Mouse (Mus musculus): ENCODE data around the gene S1pr2. TPM values are rescaled to one million over a fixed set of nuclear protein-coding genes. Genes with fewer than 3 reads are reported as not detected.
"Not testable (repeated sequence)": the region's sequence is repeated elsewhere in the genome, so short reads cannot be mapped to it uniquely, and the experiment has no call there.

S1pr2 gene
- total RNA-seq, 2 experiments from 2014 or later = 1.4 to 2.0 TPM

GRCm38 (mm10) chr9:21001651-21002200, 25.1 kb upstream of the S1pr2 start:
- DNase-seq = no peak

GRCm38 (mm10) chr9:21000811-21001210, 24.2 kb upstream of the S1pr2 start:
- no peak for DNase-seq

GRCm38 (mm10) chr9:20998337-20998736, 21.8 kb upstream of the S1pr2 start:
- DNase-seq = not testable (repeated sequence)

DNA sequence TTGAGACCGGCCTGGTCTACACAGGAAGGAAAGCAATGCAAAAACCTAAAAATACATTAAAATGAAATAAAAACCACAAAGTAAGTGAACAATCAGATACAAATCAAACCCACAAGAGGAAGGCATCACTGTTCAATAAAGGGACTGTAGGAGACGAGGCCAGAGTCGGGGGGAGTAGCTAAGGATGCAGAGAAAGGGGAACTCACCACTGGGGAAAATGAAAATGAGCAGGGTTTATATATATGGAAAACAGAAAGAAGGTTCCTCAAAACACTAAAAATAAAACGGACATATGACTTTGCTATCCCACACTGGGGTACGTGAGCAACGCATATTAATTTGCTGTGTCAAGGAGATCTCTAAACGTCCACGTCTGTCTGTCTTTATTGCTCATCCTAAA, 20.5 kb upstream of the S1pr2 start:
- no peak for DNase-seq

- no peak for DNase-seq
These were observed 18.5 kb upstream of the S1pr2 start for GRCm38 (mm10) chr9:20995069-20995468.

- no peak for DNase-seq
These were observed 16.8 kb upstream of the S1pr2 start for GRCm38 (mm10) chr9:20993165-20993898.

DNA sequence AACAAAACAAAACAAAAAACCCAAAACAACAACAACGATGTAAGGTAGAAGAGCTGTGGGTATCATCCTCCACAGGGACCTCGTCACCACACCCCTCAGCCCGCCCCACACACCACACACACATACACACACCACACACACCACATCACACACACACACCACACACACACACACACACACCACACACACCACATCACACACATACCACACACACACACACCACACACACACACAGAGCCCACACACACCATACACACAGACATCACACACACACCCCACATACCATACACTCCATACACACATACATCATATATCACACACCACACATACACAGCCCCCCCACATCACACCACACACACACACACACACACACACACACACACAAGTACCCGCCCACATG, 15.0 kb upstream of the S1pr2 start:
- no peak for DNase-seq

DNA sequence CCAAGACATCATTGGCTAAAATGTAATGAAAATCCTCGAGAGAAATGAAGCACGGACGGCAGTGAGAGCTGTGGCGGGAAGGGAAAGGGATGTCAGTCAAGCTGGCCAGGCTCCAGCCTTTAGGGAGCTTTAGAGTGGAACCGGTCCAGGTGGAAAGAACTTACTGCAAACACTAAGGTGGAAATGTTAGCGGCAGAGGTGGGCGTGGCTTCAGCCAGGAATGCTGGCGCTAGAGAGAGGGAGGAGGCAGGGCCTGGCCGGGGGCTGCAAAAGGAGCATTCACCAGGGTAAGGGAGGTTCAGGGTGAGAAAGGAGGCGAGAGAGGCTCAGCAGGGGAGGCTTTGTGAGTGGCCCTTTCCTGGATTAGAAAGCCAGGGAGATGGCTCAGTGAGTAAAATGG, 14.3 kb upstream of the S1pr2 start:
- DNase-seq = no peak

- no peak for DNase-seq
These were observed 11.4 kb upstream of the S1pr2 start for GRCm38 (mm10) chr9:20987953-20988352.

DNA sequence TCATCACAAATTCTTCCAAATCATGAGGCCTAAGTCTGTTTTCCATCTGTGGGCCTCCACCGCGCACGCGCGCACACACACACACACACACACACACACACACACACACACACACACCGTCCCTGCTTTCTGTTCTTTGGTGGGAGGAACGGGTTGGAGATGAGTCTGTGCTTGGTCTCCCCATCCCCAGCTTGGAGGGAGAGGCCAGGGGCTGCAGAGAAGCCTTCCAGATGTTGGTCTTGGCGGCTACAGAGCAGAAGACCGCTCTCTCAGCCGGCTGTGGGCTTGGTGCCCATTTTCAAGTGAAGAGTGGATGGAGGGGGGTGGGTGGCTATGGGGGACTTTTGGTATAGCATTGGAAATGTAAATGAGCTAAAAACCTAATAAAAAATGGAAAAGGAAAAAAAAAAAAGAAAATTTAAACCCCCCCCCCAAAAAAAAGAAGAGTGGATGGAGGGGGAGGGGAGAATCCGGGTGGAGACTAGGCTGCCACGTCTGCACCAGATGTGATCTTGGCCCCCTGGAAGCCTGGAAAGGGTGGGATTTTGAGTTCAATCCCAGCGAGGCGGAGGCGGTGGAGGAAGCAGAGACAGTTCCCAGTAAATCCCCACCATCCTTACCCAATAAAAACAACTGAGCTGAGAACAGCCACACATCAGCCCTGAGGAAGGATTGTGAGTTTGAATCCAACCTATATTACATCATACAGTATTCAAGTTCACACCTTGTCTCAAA, 10.5 kb upstream of the S1pr2 start:
- DNase-seq = peak; percentile 58 to 71

DNA sequence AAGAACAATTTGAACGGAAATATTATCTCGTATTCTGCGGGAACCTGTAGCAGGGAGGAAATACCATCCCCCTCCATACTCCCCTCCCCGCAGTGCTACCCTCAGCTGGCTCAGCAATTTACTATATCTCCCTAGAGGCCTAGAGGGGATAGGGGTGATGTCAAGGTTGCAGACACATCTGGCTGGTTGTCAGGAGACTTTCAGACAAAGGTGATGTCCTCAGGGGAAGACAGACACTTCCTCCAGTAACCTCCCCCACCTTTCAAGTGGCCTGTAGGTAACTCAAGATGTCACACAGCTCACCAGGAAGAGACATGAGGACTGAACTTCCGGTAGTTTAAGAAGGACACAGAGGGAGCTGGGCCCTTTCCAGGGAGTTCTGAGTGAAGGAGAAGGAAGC, 6.6 kb upstream of the S1pr2 start:
- no peak for DNase-seq

- DNase-seq = no peak
These were observed 5.6 kb upstream of the S1pr2 start for GRCm38 (mm10) chr9:20982171-20982570.

DNA sequence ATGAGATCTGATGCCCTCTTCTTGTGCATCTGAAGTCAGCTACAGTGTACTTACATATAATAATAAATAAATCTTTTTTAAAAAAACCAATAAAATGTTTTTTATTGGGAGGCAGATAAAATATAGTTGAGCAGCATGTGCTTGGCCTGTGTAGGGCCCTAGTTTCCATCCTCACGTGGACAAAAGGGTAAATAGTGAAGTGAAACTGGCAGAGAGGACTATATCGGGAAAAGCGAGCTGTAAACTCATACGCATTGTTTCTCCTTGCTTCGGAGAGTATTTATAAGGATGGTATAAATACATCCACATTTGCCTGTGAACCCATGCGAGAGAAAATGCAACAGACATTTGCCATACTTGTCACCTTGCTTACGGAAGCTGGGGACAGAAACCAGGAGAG, 3.2 kb upstream of the S1pr2 start:
- DNase-seq = no peak

DNA sequence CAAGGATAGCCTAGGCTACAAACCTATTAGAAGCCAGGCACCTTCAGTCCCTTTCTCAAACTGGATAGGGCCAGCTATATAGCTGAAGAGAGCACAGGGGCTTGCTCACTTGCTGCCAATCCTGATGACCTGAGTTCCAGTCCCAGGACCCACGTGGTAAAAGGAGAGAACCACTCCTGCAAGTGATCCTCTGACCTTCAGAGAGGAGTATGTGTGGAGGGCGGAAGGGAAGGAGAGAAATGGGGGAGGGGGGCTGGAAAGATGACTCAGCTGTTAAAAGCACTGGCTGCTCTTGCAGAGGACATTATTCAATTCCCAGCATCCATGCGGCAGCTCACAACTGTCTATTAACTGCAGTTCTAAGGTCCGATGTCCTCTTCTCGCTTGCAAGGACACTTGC, 2.6 kb upstream of the S1pr2 start:
- no peak for DNase-seq

DNA sequence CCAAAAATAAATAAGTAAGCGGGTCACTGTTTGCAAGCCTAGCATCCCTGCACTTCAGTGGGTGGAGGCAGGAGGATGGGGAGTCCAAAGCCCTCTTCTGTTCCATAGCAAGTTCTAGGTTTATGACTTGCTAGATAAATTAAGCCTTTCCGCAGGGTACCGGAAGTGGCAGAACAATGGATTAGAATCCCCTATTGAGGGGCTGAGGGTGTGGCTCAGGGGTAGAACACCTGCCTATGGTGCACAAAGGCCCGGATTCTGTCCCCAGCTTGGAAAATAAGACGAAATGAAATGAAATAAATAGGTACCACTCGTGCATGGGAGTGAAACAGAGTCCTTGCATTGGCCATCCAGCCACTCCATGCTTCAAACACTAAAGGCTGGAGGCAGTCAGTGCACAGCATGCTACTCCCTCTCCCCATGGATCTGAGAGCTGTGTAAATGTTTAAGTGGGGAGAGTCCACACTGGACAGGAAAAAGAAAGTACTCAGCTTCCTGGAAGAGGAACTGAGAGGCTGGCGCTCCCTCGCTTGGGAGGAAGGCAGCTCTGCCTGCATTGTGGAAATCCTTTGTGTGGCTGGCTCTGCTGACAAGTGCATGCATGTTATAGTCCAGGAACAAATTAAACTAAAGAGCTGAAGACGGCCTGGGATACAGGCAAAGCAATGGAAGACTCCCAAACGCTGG, 2.0 kb upstream of the S1pr2 start:
- peak in 1 of 2 experiments; percentile 31 for DNase-seq

DNA sequence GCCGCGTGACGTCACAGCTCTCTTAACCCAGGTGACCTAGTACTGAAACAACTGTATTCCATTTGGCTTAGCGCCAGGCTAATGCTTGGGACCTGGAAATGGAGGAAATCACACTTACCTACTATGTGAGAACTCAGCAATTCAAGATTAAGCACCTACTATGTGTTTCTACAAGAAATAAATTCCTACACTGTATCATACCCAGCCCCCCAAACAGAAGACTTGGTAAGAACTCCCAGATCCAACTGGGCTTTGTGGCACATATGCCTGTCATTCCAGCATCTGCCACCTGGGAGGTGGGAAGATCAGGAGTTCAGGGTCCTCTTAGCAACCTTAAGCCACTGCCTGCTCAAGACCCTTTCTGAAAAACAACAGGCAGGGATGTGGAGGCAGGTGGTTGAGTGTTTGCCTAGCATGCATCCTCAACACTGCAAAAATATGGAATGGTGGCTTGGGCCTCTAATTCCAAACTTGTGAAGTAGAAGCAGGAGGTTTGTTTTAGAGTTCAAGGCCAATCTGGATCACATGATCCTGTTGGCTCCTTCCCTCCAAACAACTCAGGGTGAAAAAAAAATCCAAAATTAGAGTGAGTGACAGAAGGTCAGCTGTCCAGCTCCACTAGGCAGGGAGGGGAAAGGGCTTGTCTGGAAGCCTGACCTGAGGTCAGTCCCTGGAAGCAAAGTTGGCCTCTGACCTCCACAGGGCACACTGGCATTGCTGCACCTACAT, 544 bp upstream of the S1pr2 start:
- no peak for DNase-seq

DNA sequence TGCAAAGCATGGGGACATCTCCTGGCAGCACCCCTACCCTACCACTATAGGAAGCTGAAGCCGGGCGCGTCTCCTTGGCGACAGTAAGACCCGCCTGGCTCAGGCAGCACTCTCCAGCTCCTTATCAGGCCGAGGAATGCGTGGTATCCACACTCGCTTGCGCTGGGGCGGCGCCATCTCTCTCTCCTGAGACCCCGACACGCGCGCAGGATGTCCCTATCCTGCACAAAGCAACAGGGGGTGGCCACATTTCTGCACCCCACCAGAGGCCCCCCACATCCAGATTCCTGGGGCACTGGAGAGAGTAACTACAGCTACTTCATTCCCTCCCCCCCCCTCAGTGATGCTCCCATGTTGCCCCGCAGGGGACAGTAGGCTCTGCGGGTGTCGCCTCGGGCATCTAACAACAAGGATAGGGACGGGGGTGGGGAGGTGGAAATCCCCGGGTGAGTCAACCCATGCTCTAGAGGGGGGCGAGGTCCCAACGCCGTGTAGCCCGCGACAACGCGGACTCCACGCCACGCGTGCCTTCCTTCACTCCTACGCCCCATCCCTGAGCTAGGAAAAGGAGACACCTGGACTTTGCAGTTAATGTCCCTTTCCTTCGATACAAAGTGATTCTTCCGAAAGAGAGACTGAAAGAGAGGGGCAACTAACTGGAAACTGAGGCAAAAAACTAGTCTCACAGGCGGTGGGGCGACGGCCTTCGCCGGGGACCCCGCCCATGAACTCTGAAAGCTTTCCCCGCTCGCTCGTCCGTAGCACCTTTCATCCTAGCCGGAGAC, 958 bp downstream of the S1pr2 start:
- peak; percentile 71 to 73 for DNase-seq

DNA sequence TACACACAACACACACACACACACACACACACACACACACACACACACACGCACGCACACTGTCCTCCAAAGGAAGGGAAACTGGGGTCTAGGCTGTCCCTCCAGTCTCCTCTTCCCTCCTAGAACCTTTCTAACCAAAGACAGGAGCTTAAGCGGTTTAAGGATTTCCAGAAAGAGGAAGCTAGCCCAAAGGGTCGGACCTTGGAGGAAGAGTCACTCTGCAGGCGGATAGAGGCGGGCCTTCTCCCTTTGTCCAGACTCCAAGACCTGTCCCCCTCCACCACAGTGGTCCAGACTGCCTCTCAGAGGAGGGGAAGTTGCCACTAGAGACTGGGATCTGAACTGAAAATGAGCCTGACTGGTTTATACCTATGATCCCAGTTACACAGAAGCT, 2.9 kb downstream of the S1pr2 start:
- peak in 1 of 2 experiments; percentile 69 for DNase-seq

DNA sequence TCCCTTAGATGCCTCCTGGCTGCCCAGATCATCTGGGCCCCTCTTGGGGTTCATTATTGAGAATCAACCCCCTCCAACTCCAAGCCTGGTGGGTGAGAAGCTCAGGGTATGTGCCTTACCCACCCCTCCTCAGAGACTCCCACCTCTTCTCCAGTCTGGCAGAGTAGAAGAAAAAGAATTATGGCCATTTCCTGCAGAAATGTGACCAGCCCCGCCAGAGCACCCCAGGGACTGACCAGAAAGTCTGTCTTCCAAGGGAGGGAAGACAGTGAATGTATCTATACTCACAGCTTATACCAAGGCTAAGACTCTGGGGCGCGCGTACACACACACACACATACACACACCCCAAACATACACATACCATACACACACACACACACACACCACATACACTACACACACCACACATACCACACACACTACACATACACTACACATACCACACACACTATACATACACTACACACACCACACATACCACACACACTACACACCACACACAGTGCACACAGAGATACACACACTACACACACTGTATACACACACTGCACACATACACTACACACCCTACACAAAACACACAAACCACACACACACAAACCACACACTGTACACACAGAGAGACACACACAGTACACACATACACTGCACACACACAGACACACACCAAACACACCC, 3.4 kb downstream of the S1pr2 start:
- DNase-seq = no peak

- peak; percentile 72 to 79 for DNase-seq
These were observed 4.2 kb downstream of the S1pr2 start for GRCm38 (mm10) chr9:20972141-20972992.

Measured in heart, adult 18-20 months (tissue).